Mouse (Mus musculus) midbrain, embryonic 10.5 days (tissue): ENCODE measurements at regions not wholly inside any gene's neighbourhood (a gene's known extent, or its start where the extent isn't known, plus 50 kb on each side); places are given as distances from the start of the nearest gene placed in this dataset.

ENCODE experiments used
- DNase-seq: peaks from one replicate; pipeline ENCODE4 v3.0.0-alpha.2; 2017; ENCODE audit warnings: low spot score
- H3K27ac ChIP-seq: fragments of 300-500 bp; sonication (generic); replicated peaks from 2 replicates; pipeline ENCODE4 v1.5.1; 2016; ENCODE audit warnings: mild to moderate bottlenecking
- H3K27me3 ChIP-seq: fragments of 300-500 bp; sonication (generic); 2 replicates; pipeline ENCODE4 v1.6.1; 2016; ENCODE audit warnings: low read depth, mild to moderate bottlenecking; ENCODE audit not compliant: poor library complexity, severe bottlenecking
- H3K36me3 ChIP-seq: fragments of 300-500 bp; sonication (generic); 2 replicates; pipeline ENCODE4 v1.6.1; 2016; ENCODE audit warnings: mild to moderate bottlenecking, moderate library complexity
- H3K4me1 ChIP-seq: fragments of 300-500 bp; sonication (generic); 2 replicates; pipeline ENCODE4 v1.6.1; 2016
- H3K4me3 ChIP-seq: fragments of 300-500 bp; sonication (generic); 2 replicates; pipeline ENCODE4 v1.5.1; 2016; ENCODE audit warnings: mild to moderate bottlenecking, moderate library complexity
- H3K9me3 ChIP-seq: fragments of 300-500 bp; sonication (generic); replicated peaks from 2 replicates; pipeline ENCODE4 v1.6.1; 2016; ENCODE audit warnings: mild to moderate bottlenecking
- WGBS: fragments of 180-500 bp; shearing (Covaris S2); methylation state at CpG from one replicate; pipeline ENCODE4 v1.1.7; 2016; 5-methylcytosine and 5-hydroxymethylcytosine counted together

- Histone ChIP-seq H3K27me3 (no peaks in the 10 kb centered on the region), H3K4me1 (no peaks in the 10 kb centered on the region), H3K36me3 (no peaks in the 10 kb centered on the region), H3K27ac (no peak overlapping the region), H3K9me3 (no peaks in the 10 kb centered on the region), H3K4me3 (no peak overlapping the region)
- DNase-seq = no peak
- 86% methylated on average over 2 of the region's 2 CpGs for WGBS
Measured at GRCm38 (mm10) chr13:119247101-119247500, 181.3 kb upstream of the Paip1 start.

GRCm38 (mm10) chr13:119252006-119252405 lies 176.4 kb upstream of the Paip1 start:
- H3K27ac ChIP-seq = no peak overlapping the region
- WGBS = 90% methylated on average over 2 of the region's 2 CpGs
- DNase-seq = no peak
- H3K9me3 ChIP-seq = no peaks in the 10 kb centered on the region
- H3K36me3 ChIP-seq = no peaks in the 10 kb centered on the region
- no peaks in the 10 kb centered on the region for H3K27me3 ChIP-seq
- no peaks in the 10 kb centered on the region for H3K4me1 ChIP-seq
- H3K4me3 ChIP-seq = no peak overlapping the region

- Histone ChIP-seq H3K36me3 (no peaks in the 10 kb centered on the region), H3K27ac (no peak overlapping the region), H3K4me1 (no peaks in the 10 kb centered on the region), H3K9me3 (no peaks in the 10 kb centered on the region), H3K4me3 (no peak overlapping the region), H3K27me3 (no peaks in the 10 kb centered on the region)
- DNase-seq = no peak
- 66% methylated on average over 6 of the region's 6 CpGs for WGBS
Measured at GRCm38 (mm10) chr13:119256350-119256749, 172.1 kb upstream of the Paip1 start.

- Histone ChIP-seq H3K4me1 (no peaks in the 10 kb centered on the region), H3K27ac (no peak overlapping the region), H3K9me3 (no peaks in the 10 kb centered on the region), H3K27me3 (no peaks in the 10 kb centered on the region), H3K36me3 (no peaks in the 10 kb centered on the region), H3K4me3 (no peak overlapping the region)
- no peak for DNase-seq
- WGBS = 59% methylated on average over 9 of the region's 9 CpGs
Measured at GRCm38 (mm10) chr13:119258515-119258914, 169.9 kb upstream of the Paip1 start.

DNA sequence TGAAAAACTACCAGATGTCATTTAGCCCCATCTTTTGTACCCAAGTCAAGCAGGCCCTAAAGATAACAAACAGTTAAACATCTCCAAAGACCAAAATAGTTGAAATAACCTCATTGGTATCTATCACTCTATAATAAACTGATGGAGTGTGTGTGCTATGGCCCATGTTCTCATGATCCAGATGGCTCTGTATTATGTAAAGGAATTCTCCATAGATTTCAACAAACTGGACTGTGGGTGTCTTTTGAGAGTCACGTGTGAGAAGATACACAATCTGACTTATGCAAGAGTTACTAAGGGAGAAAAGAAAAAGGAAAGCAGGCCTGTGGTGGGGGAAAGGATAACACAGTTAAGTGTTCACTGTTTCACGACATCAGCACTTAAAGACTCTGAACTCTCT lies 164.8 kb upstream of the Paip1 start:
- no peak for DNase-seq
- no peaks in the 10 kb centered on the region for H3K9me3 ChIP-seq
- H3K27ac ChIP-seq = no peak overlapping the region
- no peaks in the 10 kb centered on the region for H3K4me1 ChIP-seq
- H3K27me3 ChIP-seq = no peaks in the 10 kb centered on the region
- no peak overlapping the region for H3K4me3 ChIP-seq
- 79% methylated on average over 2 of the region's 2 CpGs for WGBS
- H3K36me3 ChIP-seq = no peaks in the 10 kb centered on the region

DNA sequence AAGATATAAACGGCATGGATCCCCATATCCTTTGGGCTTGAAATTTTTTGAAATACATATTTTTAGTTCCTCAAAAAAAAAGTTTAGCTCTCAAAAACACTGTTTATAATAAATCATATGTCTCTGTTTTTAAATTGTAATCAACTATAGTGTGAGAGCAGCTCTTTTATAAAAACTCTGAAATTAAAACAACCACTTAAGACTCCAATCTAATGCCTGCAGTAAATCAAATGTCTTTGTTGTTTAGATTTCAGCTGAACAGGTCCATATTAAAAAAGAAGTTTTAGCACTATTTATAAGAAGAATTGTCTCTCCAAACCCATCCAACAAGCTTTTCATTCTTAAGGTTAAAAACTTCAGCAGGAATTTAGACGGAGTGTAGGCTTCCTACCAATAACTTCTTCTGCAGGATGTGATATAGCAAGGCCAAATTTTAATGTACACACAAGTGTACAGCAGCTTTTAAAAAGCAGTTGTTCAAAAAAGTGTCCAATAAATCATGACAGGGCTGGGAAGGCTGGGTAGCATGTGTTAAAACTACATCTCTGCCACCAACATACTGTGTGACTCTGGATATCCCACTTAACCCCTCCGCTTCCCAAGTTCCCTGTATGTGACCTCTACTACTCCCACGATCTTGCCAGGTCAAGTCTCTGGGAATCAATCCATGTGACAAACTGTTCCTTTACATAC lies 160.6 kb upstream of the Paip1 start:
- H3K4me1 ChIP-seq = no peaks in the 10 kb centered on the region
- no peak for DNase-seq
- 90% methylated on average over 4 of the region's 4 CpGs for WGBS
- no peak overlapping the region for H3K27ac ChIP-seq
- H3K4me3 ChIP-seq = no peak overlapping the region
- no peaks in the 10 kb centered on the region for H3K9me3 ChIP-seq
- H3K36me3 ChIP-seq = no peaks in the 10 kb centered on the region
- no peaks in the 10 kb centered on the region for H3K27me3 ChIP-seq

- Histone ChIP-seq H3K4me1 (no peaks in the 10 kb centered on the region), H3K27ac (no peak overlapping the region), H3K36me3 (no peaks in the 10 kb centered on the region), H3K4me3 (no peak overlapping the region), H3K27me3 (no peaks in the 10 kb centered on the region), H3K9me3 (no peaks in the 10 kb centered on the region)
- WGBS = 88% methylated on average over 10 of the region's 10 CpGs
- DNase-seq = no peak
Measured at GRCm38 (mm10) chr13:119268301-119268675, 160.1 kb upstream of the Paip1 start.

DNA sequence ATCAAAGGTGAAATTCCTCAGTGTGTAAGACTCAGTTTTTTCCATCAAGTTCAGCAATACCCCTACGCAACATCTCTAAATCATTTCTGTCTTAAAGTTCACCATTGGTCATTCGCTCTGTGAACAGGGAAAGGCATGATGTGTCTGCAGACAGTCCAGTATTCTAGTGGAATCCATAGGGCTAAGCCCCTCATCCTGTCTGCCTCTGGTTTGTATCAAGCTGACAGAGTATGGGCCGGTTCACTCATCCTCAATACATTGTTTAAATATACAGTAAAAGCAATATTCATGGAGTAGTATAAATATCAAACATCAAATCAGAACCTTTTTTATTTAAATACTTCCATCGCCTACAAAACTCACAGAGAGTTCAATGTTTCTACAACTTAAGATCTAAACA lies 152.9 kb upstream of the Paip1 start:
- Histone ChIP-seq H3K27ac (no peak overlapping the region), H3K27me3 (no peaks in the 10 kb centered on the region), H3K36me3 (no peaks in the 10 kb centered on the region), H3K4me3 (no peak overlapping the region), H3K9me3 (no peaks in the 10 kb centered on the region), H3K4me1 (no peaks in the 10 kb centered on the region)
- no peak for DNase-seq
- WGBS = 91% methylated on average over 4 of the region's 4 CpGs

GRCm38 (mm10) chr13:119277308-119277948 lies 151.0 kb upstream of the Paip1 start:
- no peak for DNase-seq
- H3K9me3 ChIP-seq = no peaks in the 10 kb centered on the region
- H3K4me1 ChIP-seq = no peaks in the 10 kb centered on the region
- H3K27ac ChIP-seq = no peak overlapping the region
- H3K27me3 ChIP-seq = no peaks in the 10 kb centered on the region
- no peak overlapping the region for H3K4me3 ChIP-seq
- WGBS = 77% methylated on average over 13 of the region's 13 CpGs
- no peaks in the 10 kb centered on the region for H3K36me3 ChIP-seq

- WGBS = 92% methylated on average over 8 of the region's 8 CpGs
- H3K4me1 ChIP-seq = no peaks in the 10 kb centered on the region
- H3K27me3 ChIP-seq = no peaks in the 10 kb centered on the region
- H3K9me3 ChIP-seq = no peaks in the 10 kb centered on the region
- H3K27ac ChIP-seq = no peak overlapping the region
- no peaks in the 10 kb centered on the region for H3K36me3 ChIP-seq
- H3K4me3 ChIP-seq = no peak overlapping the region
- no peak for DNase-seq
Measured at GRCm38 (mm10) chr13:119279449-119279848, 149.0 kb upstream of the Paip1 start.

- no peak overlapping the region for H3K27ac ChIP-seq
- H3K4me3 ChIP-seq = no peak overlapping the region
- 81% methylated on average over 5 of the region's 5 CpGs for WGBS
- no peaks in the 10 kb centered on the region for H3K9me3 ChIP-seq
- no peaks in the 10 kb centered on the region for H3K36me3 ChIP-seq
- no peaks in the 10 kb centered on the region for H3K4me1 ChIP-seq
- no peak for DNase-seq
- H3K27me3 ChIP-seq = no peaks in the 10 kb centered on the region
Measured at GRCm38 (mm10) chr13:119280622-119281021, 147.8 kb upstream of the Paip1 start.

DNA sequence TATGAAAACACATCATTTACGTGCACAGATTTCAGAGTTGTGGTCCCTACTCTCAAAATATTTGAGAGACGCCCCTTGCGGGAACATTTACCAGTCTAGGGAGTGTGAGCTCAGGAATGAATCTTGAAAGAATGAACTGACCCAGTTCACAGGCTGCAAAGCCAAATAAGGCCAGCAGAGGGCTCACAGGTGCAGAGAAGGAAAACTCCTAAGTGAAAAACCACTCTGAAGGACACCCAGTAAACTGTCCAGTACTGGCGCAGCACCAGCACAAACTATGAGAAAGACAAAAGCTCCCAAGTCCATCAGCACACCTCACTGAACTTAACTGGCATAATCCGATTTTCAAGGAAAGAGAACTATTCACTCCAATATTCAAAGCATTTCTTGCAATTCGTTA lies 145.0 kb upstream of the Paip1 start:
- Histone ChIP-seq H3K36me3 (no peaks in the 10 kb centered on the region), H3K9me3 (no peaks in the 10 kb centered on the region), H3K4me3 (no peak overlapping the region), H3K27ac (no peak overlapping the region), H3K27me3 (no peaks in the 10 kb centered on the region), H3K4me1 (no peaks in the 10 kb centered on the region)
- WGBS = 52% methylated on average over 6 of the region's 6 CpGs
- peak; percentile 60 for DNase-seq

- Histone ChIP-seq H3K27ac (no peak overlapping the region), H3K4me3 (no peak overlapping the region), H3K4me1 (no peaks in the 10 kb centered on the region), H3K9me3 (no peaks in the 10 kb centered on the region), H3K36me3 (no peaks in the 10 kb centered on the region), H3K27me3 (no peaks in the 10 kb centered on the region)
- DNase-seq = no peak
- 91% methylated on average over 1 of the region's 1 CpGs for WGBS
Measured at GRCm38 (mm10) chr13:119309238-119309637, 119.2 kb upstream of the Paip1 start.
